Mouse (Mus musculus) layer of hippocampus, adult 8-10 months (tissue): ENCODE measurements around the gene Rasl10a. TPM values are rescaled to one million over a fixed set of nuclear protein-coding genes. Genes with fewer than 3 reads are reported as not detected.
"Not testable (repeated sequence)": the region's sequence is repeated elsewhere in the genome, so short reads cannot be mapped to it uniquely, and the experiment has no call there.

Source experiments
- DNase-seq, 2 experiments: peaks; one replicate each; pipeline ENCODE4 v3.0.0; 2022; ENCODE audit warnings: low spot score in 2 of 2
- microRNA-seq, 2 experiments: library from miRNA; unstranded; fragments of <30 nt; microRNA quantifications; one replicate each; pipeline ENCODE4 v1.2.0; 2022
- total RNA-seq, 4 experiments: library from RNA; stranded (reverse); gene quantifications; 2 replicates each; pipeline ENCODE4 v1.2.4; 2022

Gene Rasl10a
- total RNA-seq, 4 experiments from 2014 or later, result 48.3 to 100.0 (median 69.5) TPM

DNA sequence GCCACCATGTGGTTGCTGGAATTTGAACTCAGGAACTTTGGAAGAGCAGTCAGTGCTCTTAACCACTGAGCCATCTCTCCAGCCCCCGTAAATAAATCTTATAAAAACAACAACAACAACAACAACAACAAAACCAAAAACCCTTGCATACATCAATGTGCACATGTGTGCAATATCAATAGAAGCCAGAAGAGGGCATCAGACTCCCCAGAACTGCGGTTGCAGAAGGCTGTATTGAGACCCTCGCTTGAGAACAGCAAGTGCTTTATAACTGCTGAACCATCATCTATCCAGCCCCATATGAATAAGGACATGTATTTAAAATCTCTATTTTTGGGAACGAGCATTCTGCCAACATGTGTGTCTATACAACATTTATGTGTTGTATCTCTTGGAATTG lies 17.0 kb downstream of the Rasl10a start:
- DNase-seq, result no peak

DNA sequence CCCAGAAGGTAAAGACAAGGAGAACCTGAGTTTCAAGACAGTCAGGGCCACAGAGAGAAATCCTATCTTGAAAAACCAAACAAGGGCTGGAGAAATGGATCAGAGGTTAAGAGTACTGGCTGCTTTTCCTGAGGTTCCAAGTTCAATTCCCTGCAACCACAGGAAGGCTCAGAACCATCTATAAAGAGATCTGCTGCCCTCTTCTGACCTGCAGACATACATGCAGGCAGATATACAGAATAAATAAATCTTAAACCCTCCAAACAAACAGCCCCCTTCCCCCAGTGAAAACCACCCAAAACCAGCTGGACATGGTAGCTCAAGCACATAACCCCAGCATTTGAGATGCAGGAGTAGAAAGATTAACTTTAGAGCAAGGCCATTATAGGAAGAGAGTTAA lies 17.8 kb downstream of the Rasl10a start:
- no peak for DNase-seq

DNA sequence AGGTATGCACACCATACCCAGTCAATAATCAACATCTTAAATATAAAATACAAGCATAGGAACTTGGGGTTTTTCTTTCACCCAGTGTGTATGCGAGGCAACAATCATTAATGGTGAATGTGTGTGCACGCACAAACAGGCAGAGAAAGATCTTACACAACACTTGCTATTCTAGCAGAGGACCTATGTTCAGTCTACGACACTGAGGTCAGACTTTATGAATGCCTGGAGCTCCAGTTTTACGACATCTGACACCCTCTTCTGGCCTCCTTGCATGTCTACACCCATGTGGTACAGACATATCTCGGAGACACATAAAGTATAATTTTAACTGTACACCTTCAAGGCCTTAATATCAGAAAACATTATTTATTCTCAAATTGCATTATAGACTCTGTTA lies 18.9 kb downstream of the Rasl10a start:
- DNase-seq, result not testable (repeated sequence)

DNA sequence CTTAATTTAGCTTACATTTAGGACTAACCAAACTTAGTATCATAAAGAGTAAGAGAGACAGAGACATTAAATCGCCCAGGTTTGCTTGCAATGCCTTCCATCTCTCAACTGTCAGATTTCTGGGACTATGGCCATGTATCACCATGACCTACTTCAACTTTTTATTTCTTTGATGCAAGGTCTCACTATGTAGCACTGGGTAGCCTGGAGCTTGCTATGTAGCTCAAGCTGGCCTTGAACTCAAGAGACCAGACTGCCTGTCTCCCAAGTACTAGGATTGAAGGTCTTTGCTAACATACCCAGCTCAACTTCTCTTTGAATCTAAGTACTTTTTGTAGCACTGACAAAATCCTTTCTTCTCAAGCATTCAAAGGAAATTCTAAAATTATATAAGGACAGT lies 31.2 kb downstream of the Rasl10a start:
- no peak for DNase-seq

DNA sequence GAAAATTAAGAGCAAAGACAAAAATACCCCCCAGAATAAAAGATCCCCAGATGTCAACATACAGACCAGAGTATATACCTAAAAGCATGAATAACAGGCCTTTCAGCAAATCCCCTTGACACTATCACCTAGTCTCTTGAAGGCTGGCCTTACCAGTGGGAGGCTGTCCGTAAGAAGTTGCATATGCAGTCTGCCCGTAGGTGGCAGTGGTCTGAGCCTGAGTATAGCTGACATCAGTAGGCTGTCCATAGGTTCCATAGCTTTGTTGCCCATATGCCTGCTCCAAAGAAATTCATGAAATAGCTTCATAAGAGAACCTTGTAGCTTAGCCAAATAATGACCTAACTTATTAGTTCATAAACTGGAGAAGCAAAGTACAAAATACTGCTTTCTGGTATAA lies 33.8 kb downstream of the Rasl10a start:
- no peak for DNase-seq

DNA sequence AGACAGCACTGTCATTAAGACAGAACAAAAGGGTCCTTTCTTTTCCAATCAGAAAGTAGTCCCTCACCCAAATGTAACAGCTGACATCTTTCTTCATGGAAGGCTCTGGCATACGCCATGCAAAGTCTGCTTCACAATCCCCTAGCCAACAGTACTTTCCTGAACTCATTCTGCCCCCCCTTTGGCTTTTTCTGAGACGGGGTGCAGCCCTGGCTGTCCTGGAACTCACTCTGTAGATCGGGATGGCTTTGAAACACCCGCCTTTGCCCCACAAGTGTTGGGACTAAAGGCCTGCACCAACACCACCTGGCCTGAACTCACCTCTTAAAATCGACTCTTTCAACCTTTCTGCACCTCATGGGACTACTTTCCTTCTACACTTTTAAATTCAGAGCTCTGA lies 37.9 kb downstream of the Rasl10a start:
- no peak for DNase-seq

DNA sequence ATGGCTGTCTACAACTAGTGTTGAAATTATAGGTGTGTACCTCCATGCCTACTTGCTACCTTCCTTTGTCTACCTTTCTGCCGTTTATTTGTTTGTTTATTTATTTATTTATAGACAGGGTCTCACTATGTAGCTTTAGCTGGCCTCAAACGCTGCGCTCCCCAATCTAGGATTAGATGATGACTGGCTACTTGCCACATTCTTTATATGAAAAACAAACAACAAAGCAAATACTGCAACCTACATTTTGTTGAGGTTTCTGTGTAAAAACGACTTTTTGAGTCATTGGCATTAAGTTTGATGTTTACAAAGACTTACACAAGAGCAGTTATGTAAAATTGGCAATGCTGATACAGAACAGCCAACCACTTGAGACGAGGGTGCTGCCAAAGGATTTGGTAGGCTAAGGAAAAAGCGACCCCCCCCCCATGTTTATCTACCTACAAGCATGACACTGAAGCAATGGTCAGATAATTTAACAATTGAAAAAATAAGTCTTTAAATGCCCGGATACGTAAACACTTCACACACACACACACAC lies 38.6 kb downstream of the Rasl10a start:
- no peak for DNase-seq

DNA sequence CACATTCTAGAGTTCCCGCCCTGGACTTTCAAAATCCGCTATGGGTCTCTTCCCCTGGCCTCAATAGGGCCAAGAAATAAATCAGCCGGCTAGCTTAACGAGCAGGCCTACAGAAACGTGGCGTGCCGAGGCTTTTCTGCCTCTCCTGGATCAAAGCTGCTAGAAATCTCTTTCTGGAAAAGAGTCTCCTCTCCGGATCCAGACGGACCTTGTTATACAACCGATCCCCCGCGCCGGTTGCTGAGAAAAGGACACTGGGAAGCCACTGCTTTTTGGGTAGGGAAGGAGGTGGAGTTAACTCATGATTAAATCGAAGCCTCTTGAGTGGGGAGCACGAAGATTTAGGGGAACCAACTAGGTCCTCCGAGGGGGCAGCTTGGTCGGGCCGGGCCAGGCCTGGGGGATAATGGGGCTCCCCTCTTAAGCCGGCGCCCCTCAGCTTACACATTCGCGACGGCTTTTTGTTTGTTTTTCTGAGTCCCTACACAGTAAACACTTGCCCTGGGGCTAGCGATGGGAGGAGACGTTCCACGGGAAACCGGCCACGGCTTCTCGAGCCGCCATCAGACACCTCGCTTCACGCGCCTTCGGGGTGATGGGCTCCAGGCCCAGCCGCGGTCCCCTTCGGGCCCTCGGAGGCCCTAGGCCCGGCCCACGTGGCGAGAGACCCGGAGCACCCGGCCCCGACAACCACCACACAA lies 40.3 kb downstream of the Rasl10a start:
- DNase-seq, result peak; percentile 61 to 62

DNA sequence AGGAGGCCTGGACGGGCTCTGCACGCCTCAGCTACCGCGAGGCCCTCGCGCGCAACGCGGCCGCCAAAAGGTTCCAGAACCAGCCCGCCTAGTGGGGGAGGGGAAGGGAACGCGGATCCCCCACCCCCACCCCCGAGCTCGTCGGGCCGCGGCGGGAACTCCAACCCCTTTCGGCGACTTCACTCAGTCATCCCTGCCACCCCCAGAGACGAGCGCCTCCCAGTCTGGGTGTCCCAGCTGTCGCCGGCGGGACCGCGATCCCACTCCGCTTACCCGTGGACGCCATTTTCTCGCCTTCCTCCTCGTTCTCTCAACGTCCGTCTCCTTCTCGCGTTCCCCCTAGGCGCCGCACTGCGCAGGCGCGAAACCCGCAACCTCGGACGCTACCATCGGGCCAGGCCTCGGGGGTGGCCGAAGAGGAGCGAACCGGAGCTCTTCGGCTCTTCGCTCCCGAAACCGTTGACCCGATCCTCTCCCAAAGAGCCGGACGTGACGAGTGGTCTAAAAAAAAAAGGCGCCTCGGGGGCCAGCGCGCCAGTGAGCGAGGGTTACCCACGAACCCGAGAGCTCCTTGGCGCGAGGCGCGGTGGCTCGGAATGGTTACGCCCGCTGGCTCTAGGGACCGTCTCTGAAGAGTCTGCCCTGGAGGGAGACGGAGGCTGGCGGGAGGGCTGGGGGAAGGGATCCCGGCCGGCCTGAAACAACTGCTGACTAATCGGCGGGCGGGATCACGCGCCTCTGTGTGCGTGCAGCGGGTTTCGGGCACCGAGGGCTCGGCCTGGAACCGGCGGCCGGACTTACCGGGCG lies 41.0 kb downstream of the Rasl10a start, which contains the start of the genes Rhbdd3 and Ewsr1:
Rhbdd3 (plus strand) TSS at position 191 of the 807 bp plus-strand sequence.
Ewsr1 (minus strand) TSS at position 531 of the 807 bp plus-strand sequence.
- DNase-seq, result peak; percentile 92 to 96

DNA sequence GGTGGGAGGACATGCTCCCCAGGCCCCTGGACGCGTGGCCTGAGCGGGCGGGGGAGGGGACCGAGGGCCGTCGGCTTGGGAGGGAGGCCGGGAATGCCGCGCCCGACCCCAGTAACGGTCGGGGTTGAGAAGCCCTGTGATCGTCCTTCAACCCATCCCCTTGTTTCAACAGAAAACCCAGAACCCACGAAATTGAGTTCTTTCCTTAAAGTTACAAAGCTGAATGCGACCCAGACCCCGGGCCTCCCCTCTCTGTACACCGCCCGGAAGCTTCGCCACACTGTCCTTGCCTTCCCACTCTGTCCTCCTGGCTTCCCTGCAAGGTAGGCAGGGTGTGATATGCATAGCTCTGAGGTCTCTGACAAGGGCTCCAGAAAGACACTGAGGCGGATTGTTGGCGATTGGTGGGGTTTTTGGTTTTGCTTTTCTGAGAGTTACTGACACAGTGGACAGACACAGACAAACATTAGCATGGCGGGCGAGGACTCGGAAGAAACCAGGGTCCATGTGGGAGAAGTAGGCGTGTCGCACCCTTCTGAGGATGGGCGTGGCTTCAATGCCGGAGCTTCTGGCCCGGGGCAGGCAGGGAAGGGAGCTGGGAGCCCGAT lies 41.8 kb downstream of the Rasl10a start:
- peak; percentile 76 for DNase-seq

DNA sequence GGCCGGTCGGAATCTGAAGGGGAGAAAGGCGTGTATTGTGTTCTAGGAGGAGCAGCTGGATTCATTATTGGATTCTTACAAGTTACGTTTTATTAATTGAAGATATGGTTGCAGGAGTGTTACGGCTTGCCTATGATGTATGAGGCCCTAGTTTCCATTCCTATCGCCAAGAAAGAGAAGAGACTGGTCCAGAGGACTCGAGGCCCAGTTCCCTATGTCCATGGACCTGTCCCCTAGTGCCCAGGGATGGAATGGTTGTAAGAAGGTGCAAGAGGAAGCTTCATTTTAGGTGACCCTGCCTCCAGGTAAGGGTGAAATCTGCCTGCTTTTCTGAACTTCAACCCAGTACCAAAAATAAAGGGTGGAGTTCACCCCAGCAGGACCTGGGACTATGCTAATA lies 42.4 kb downstream of the Rasl10a start:
- DNase-seq, result no peak

DNA sequence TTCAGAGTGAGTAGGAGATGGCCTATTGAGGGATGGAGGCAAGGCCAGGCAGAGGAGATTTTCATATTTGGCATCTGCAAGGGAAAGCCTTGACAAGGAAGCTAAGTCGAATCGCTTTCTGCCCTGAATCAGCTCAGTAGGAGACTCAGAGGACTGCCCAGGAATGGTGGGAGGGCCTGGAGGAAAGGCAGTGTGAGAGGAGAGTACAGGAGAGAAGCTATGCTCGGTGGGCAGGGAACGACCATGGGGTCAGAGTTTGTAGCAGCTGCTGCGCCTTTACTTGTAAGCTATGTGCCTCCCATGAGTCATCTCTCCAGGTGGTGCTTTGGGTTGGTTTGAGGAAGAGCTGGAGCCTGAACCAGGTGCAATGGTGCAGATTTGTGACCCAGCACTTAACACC lies 42.9 kb downstream of the Rasl10a start:
- DNase-seq, result no peak

DNA sequence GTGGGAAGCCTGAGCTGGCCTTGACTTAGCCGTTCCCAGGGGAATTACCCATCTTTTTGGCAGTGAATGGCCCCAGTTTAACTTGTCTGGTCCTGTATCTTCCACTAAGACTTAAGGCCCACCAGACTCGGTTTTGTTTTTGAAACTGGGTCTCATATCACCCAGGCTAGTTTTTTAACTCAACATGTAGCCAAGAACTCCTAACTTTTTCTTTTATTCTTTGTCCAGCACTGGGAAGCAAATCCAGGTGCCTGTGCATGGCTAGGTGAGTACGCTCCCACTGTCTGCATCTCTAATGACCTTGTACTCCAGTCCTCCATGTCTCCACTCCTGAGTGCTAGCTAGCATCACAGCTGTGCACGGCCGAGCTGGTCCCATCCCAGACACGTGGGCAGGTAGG lies 43.7 kb downstream of the Rasl10a start:
- no peak for DNase-seq

DNA sequence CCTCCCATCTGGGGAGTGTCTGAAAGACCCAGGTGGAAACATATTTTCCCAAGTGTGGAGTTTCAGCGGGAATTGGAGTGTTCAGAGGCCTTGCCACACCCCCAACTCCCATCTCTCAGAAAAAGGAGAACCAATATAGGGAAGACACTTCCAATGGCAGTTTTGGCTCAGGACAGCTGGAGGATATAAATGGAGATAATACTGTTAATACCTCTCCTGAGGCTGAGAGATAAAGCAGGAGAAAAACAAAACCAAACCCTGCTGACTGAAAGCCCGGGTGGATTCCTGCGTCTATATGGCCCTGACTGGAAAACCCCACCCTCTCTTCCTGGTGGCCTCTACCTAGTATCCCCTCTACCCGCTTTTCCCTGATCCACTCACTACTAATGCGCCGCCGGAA lies 44.5 kb downstream of the Rasl10a start:
- no peak for DNase-seq

DNA sequence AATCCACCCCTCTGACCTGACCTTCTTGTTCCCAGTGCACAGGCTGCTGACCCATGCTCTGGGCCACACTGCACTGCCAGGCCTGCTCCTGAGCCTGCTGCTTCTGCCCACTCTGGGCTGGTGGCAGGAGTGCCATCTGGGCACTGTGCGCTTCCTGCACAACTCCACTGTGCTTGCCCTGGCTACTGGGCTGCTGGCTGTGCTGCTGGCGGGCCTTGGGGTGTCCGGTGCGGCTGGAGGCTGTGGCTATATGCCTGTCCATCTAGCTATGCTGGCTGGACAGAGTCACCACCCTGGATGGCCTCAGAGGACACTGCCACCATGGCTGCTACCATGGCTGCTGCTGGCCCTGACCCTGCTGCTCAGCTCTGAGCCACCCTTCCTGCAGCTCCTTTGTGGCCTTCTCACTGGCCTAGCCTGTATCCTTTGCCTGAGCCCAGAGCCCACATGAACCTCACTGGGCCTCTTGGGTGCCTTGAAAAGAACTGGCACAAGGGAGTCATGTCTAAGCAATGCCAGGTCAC lies 46.1 kb downstream of the Rasl10a start:
- DNase-seq, result no peak

DNA sequence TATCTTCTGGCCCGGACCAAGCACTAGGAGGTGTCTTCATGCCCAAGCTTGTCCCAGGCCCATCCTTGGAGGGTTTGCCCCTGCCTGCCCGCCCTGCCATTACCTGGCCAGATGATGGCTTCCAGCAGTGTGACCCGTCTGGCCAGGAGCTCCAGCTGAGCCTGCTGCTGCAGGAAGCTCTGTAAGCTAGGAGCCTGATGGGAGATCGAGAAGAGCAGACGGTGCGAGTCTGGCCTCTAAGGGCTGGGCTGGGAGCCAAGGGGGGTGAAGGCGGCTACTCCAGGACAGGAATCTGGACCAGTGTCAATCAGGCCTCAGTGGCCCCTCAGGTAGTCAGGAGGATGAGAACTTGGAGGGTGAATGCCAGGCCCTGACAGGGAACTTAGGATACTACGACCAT lies 51.5 kb downstream of the Rasl10a start:
- no peak for DNase-seq

Small RNAs within 50 kb of the gene (microRNA-seq; reads per million reads assigned to microRNA genes)
- 0 reads per million in 2 experiments for gene Gm47296

Other genes starting within 250 kb of the Rasl10a start
- 10 to 100 TPM; 88.0 to 96.1 (median 90.3) TPM for gene Nf2, start 208.6 kb upstream of the Rasl10a start, total RNA-seq
- 100 to 1,000 TPM in 1 of 4 experiments, 10 to 100 TPM in 3; 89.8 to 108 (median 95.7) TPM for gene Nipsnap1, start 184.2 kb upstream of the Rasl10a start, total RNA-seq
- gene Thoc5, start 162.8 kb upstream of the Rasl10a start, total RNA-seq, result 10 to 100 TPM; 38.6 to 43.8 (median 41.4) TPM
- gene Nefh, start 110.1 kb upstream of the Rasl10a start, total RNA-seq, result 10 to 100 TPM; 42.3 to 45.7 (median 45.6) TPM
- 100 to 1,000 TPM; 144 to 152 (median 150) TPM for gene Ap1b1, start 71.3 kb upstream of the Rasl10a start, total RNA-seq
- 10 to 100 TPM; 81.4 to 91.4 (median 86.0) TPM for gene Gas2l1, start 7.2 kb downstream of the Rasl10a start, total RNA-seq
- 10 to 100 TPM; 22.1 to 26.4 (median 24.2) TPM for gene Rhbdd3, start 40.8 kb downstream of the Rasl10a start, total RNA-seq
- 100 to 1,000 TPM; 333 to 412 (median 383) TPM for gene Ewsr1, start 41.1 kb downstream of the Rasl10a start, total RNA-seq
- gene Emid1, start 94.1 kb downstream of the Rasl10a start, total RNA-seq, result 1 to 10 TPM; 3.7 to 6.5 (median 5.2) TPM
- gene Kremen1, start 203.4 kb downstream of the Rasl10a start, total RNA-seq, result 10 to 100 TPM; 13.5 to 15.6 (median 14.9) TPM